13 mouse cellular contexts compared by ENCODE assay signal in genomic region chr15:82229542-82230045, GRCm38 (mm10). TPM values are rescaled to one million over a fixed set of nuclear protein-coding genes. Genes with fewer than 3 reads are reported as not detected.
DNase-seq lines count a peak whose midpoint lies in the region; ATAC-seq lines count a peak whose summit lies in the region.
"Had no signal": no experiment of that assay in that cellular context is flagged by ENCODE, and none has a peak within 500 bp of the region (broad histone marks: within the 10 kb centered on the region; RNA-seq: fewer than 3 reads in every experiment).

No protein-coding gene starts in this region.

- ATAC-seq in midbrain, embryonic 11.5 days (ENCODE audit: low FRiP score) = no peak
- no peak for ATAC-seq in midbrain, embryonic 15.5 days (replicated peaks)
- ATAC-seq in erythroblast, adult 5-6 weeks (replicated peaks; ENCODE audit: low FRiP score, poor library complexity, severe bottlenecking) = peak; percentile 81
- ATAC-seq in neutrophil, adult 5-6 weeks (ENCODE audit: extremely low read depth, insufficient number of reproducible peaks, low FRiP score, poor library complexity, severe bottlenecking) = peak; percentile 11; the same call in 1 of the 2 replicates
- no peak for ATAC-seq in hindbrain, embryonic 13.5 days (ENCODE audit: low FRiP score)
- ATAC-seq: forebrain, postnatal 0 days had no signal

- H3K36me3 ChIP-seq in heart, embryonic 10.5 days = peaks cover 13% of the 10 kb centered on the region; the same call in 1 of the 2 replicates
- peaks cover under 1% of the 10 kb centered on the region; the same call in 1 of the 2 replicates for H3K36me3 ChIP-seq in midbrain, embryonic 11.5 days (ENCODE audit: control insufficient read depth, insufficient read depth, low read length)
- no peaks in the 10 kb centered on the region for H3K36me3 ChIP-seq in midbrain, embryonic 15.5 days (replicated peaks)
- H3K36me3 ChIP-seq in hindbrain, embryonic 13.5 days = no peaks in the 10 kb centered on the region

- peaks cover 56% of the 10 kb centered on the region for H3K27me3 ChIP-seq in heart, embryonic 10.5 days (ENCODE audit: insufficient read depth, poor library complexity, severe bottlenecking)
- H3K27me3 ChIP-seq in midbrain, embryonic 11.5 days (ENCODE audit: control insufficient read depth, insufficient read depth, low read length) = peaks cover 6% of the 10 kb centered on the region
- H3K27me3 ChIP-seq in midbrain, embryonic 15.5 days (replicated peaks) = no peaks in the 10 kb centered on the region; the same call in 1 of the 2 replicates
- H3K27me3 ChIP-seq in hindbrain, embryonic 13.5 days = peaks cover 21% of the 10 kb centered on the region

- H3K4me2 ChIP-seq in midbrain, embryonic 11.5 days = no peak overlapping the region
- H3K4me2 ChIP-seq in midbrain, embryonic 15.5 days = no peak overlapping the region
- H3K4me2 ChIP-seq in hindbrain, embryonic 13.5 days = no peak overlapping the region

- H3K9me3 ChIP-seq in heart, embryonic 10.5 days = no peaks in the 10 kb centered on the region
- no peaks in the 10 kb centered on the region for H3K9me3 ChIP-seq in midbrain, embryonic 11.5 days (ENCODE audit: control insufficient read depth, low read length)
- H3K9me3 ChIP-seq in midbrain, embryonic 15.5 days = no peaks in the 10 kb centered on the region
- H3K9me3 ChIP-seq in hindbrain, embryonic 13.5 days = no peaks in the 10 kb centered on the region

- WGBS in heart, embryonic 10.5 days = 34% methylated on average over 11 of the region's 11 CpGs
- 50% methylated on average over 11 of the region's 11 CpGs for WGBS in midbrain, embryonic 11.5 days
- WGBS in midbrain, embryonic 15.5 days = 43% methylated on average over 11 of the region's 11 CpGs
- WGBS in hindbrain, embryonic 13.5 days = 37% methylated on average over 11 of the region's 11 CpGs

- no peak overlapping the region for H3K4me3 ChIP-seq in heart, embryonic 10.5 days
- no peak overlapping the region for H3K4me3 ChIP-seq in midbrain, embryonic 11.5 days (ENCODE audit: low read depth, low read length)
- no peak overlapping the region for H3K4me3 ChIP-seq in midbrain, embryonic 15.5 days
- no peak overlapping the region for H3K4me3 ChIP-seq in hindbrain, embryonic 13.5 days

- peak; percentile 88 for DNase-seq in heart, embryonic 10.5 days (ENCODE audit: low spot score)
- no peak for DNase-seq in heart, adult 9 months (ENCODE audit: low spot score in 2 of 2)
- DNase-seq in midbrain, embryonic 11.5 days (ENCODE audit: low spot score, missing footprints) = no peak
- DNase-seq in ovary, postnatal 14 days (ENCODE audit: low spot score) = no peak
- DNase-seq: forebrain, postnatal 0 days; lung, adult 2 months; retina, postnatal 1 day had no signal

- H3K27ac ChIP-seq in heart, embryonic 10.5 days = peak overlapping the region; percentile 75
- H3K27ac ChIP-seq in midbrain, embryonic 11.5 days (ENCODE audit: low read depth, low read length) = no peak overlapping the region
- H3K27ac ChIP-seq in midbrain, embryonic 15.5 days = no peak overlapping the region
- no peak overlapping the region for H3K27ac ChIP-seq in hindbrain, embryonic 13.5 days

- peaks cover 21% of the 10 kb centered on the region for H3K4me1 ChIP-seq in heart, embryonic 10.5 days
- H3K4me1 ChIP-seq in midbrain, embryonic 11.5 days (ENCODE audit: control insufficient read depth, insufficient read depth, low read length) = no peaks in the 10 kb centered on the region; the same call in 1 of the 2 replicates
- no peaks in the 10 kb centered on the region; the same call in 1 of the 2 replicates for H3K4me1 ChIP-seq in midbrain, embryonic 15.5 days
- peaks cover 18% of the 10 kb centered on the region for H3K4me1 ChIP-seq in hindbrain, embryonic 13.5 days (replicated peaks)

- peak overlapping the region; percentile 14; the same call in 1 of the 2 replicates for H3K9ac ChIP-seq in midbrain, embryonic 11.5 days (ENCODE audit: low read length)
- no peak overlapping the region for H3K9ac ChIP-seq in midbrain, embryonic 15.5 days
- H3K9ac ChIP-seq in hindbrain, embryonic 13.5 days = no peak overlapping the region
- H3K9ac ChIP-seq: forebrain, postnatal 0 days had no signal

RNA-seq across cellular contexts. Expression of gene Tnfrsf13c, which starts 5.4 kb away (rescaled TPM):
- 0.20 TPM in 1 of 2 replicates, not detected in the other for polyA plus RNA-seq in heart, embryonic 10.5 days (2016; fragmentation: Nextera tagmentation; extraction: Ambion mirVana)
- polyA plus RNA-seq in midbrain, embryonic 11.5 days (2014; fragmentation: Nextera tagmentation; extraction: Ambion mirVana) = 0.07 and 0.17 TPM in 2 replicates
- polyA plus RNA-seq in midbrain, embryonic 15.5 days (2015; fragmentation: Nextera tagmentation; extraction: Ambion mirVana) = 0.08 and 0.26 TPM in 2 replicates
- total RNA-seq in erythroblast, adult 5-6 weeks (2015; ENCODE audit: low replicate concordance) = 0.84 and 6.3 TPM in 2 replicates
- total RNA-seq in erythroblast, adult 5-6 weeks (2017; ENCODE audit: low replicate concordance) = not detected in 2 replicates
- total RNA-seq in neutrophil, adult 5-6 weeks (2017) = 157 and 160 TPM in 2 replicates
- polyA plus RNA-seq in hindbrain, embryonic 13.5 days (2015; fragmentation: Nextera tagmentation; extraction: Ambion mirVana) = not detected in 2 replicates

RNA-seq across cellular contexts. Expression of gene Cenpm, which starts 15.0 kb away (rescaled TPM):
- 58.1 and 66.3 TPM in 2 replicates for polyA plus RNA-seq in heart, embryonic 10.5 days (2016; fragmentation: Nextera tagmentation; extraction: Ambion mirVana)
- polyA plus RNA-seq in midbrain, embryonic 11.5 days (2014; fragmentation: Nextera tagmentation; extraction: Ambion mirVana) = 79.2 and 89.1 TPM in 2 replicates
- polyA plus RNA-seq in midbrain, embryonic 15.5 days (2015; fragmentation: Nextera tagmentation; extraction: Ambion mirVana) = 10.7 and 13.6 TPM in 2 replicates
- 10.7 and 11.0 TPM in 2 replicates for total RNA-seq in erythroblast, adult 5-6 weeks (2015; ENCODE audit: low replicate concordance)
- 2.3 and 7.2 TPM in 2 replicates for total RNA-seq in erythroblast, adult 5-6 weeks (2017; ENCODE audit: low replicate concordance)
- not detected in 2 replicates for total RNA-seq in neutrophil, adult 5-6 weeks (2017)
- polyA plus RNA-seq in hindbrain, embryonic 13.5 days (2015; fragmentation: Nextera tagmentation; extraction: Ambion mirVana) = 20.0 and 22.0 TPM in 2 replicates

RNA-seq across cellular contexts. Expression of gene Shisa8, which starts 17.0 kb away (rescaled TPM):
- 0.11 and 0.13 TPM in 2 replicates for polyA plus RNA-seq in heart, embryonic 10.5 days (2016; fragmentation: Nextera tagmentation; extraction: Ambion mirVana)
- polyA plus RNA-seq in midbrain, embryonic 11.5 days (2014; fragmentation: Nextera tagmentation; extraction: Ambion mirVana) = 0.14 and 0.57 TPM in 2 replicates
- 1.1 and 1.5 TPM in 2 replicates for polyA plus RNA-seq in midbrain, embryonic 15.5 days (2015; fragmentation: Nextera tagmentation; extraction: Ambion mirVana)
- total RNA-seq in erythroblast, adult 5-6 weeks (2015; ENCODE audit: low replicate concordance) = not detected in 2 replicates
- not detected in 2 replicates for total RNA-seq in erythroblast, adult 5-6 weeks (2017; ENCODE audit: low replicate concordance)
- total RNA-seq in neutrophil, adult 5-6 weeks (2017) = 0.58 and 1.1 TPM in 2 replicates
- polyA plus RNA-seq in hindbrain, embryonic 13.5 days (2015; fragmentation: Nextera tagmentation; extraction: Ambion mirVana) = 0.93 and 1.8 TPM in 2 replicates
- total RNA-seq: granulocyte monocyte progenitor cell, adult 5-6 weeks had no signal

RNA-seq across cellular contexts. Expression of gene 1500009C09Rik, which starts 22.6 kb away (rescaled TPM):
- polyA plus RNA-seq in heart, embryonic 10.5 days (2016; fragmentation: Nextera tagmentation; extraction: Ambion mirVana) = not detected in 2 replicates
- polyA plus RNA-seq in midbrain, embryonic 11.5 days (2014; fragmentation: Nextera tagmentation; extraction: Ambion mirVana) = 1.0 and 1.4 TPM in 2 replicates
- 22.6 and 24.0 TPM in 2 replicates for polyA plus RNA-seq in midbrain, embryonic 15.5 days (2015; fragmentation: Nextera tagmentation; extraction: Ambion mirVana)
- not detected in 2 replicates for total RNA-seq in erythroblast, adult 5-6 weeks (2015; ENCODE audit: low replicate concordance)
- total RNA-seq in erythroblast, adult 5-6 weeks (2017; ENCODE audit: low replicate concordance) = not detected in 2 replicates
- total RNA-seq in neutrophil, adult 5-6 weeks (2017) = not detected in 2 replicates
- polyA plus RNA-seq in hindbrain, embryonic 13.5 days (2015; fragmentation: Nextera tagmentation; extraction: Ambion mirVana) = 8.9 and 9.2 TPM in 2 replicates
- total RNA-seq: common myeloid progenitor, adult 5-6 weeks; granulocyte monocyte progenitor cell, adult 5-6 weeks had no signal
- polyA plus RNA-seq: lung, adult 2 months had no signal

RNA-seq across cellular contexts. Expression of gene Sept3, which starts 45.1 kb away (rescaled TPM):
- polyA plus RNA-seq in heart, embryonic 10.5 days (2016; fragmentation: Nextera tagmentation; extraction: Ambion mirVana) = 3.7 and 14.0 TPM in 2 replicates
- polyA plus RNA-seq in midbrain, embryonic 11.5 days (2014; fragmentation: Nextera tagmentation; extraction: Ambion mirVana) = 163 and 169 TPM in 2 replicates
- 454 and 479 TPM in 2 replicates for polyA plus RNA-seq in midbrain, embryonic 15.5 days (2015; fragmentation: Nextera tagmentation; extraction: Ambion mirVana)
- total RNA-seq in erythroblast, adult 5-6 weeks (2015; ENCODE audit: low replicate concordance) = 2.3 TPM in 1 of 2 replicates, not detected in the other
- total RNA-seq in erythroblast, adult 5-6 weeks (2017; ENCODE audit: low replicate concordance) = 0.09 TPM in 1 of 2 replicates, not detected in the other
- total RNA-seq in neutrophil, adult 5-6 weeks (2017) = not detected in 2 replicates
- 329 and 346 TPM in 2 replicates for polyA plus RNA-seq in hindbrain, embryonic 13.5 days (2015; fragmentation: Nextera tagmentation; extraction: Ambion mirVana)

Comparison
In these comparisons a context has a peak if more than half of its experiments do, and no peak if none do; other contexts are left out.
1. ATAC-seq: peak in erythroblast, adult 5-6 weeks (single experiment) and neutrophil, adult 5-6 weeks (single experiment); none in midbrain, embryonic 11.5 days (single experiment), midbrain, embryonic 15.5 days (single experiment) and hindbrain, embryonic 13.5 days (single experiment).